Mouse (Mus musculus) cerebellum, postnatal 4 days (tissue): Measurements from ENCODE around the gene Zfp583.

Source experiments
- DNase-seq, 2 experiments: peaks; one replicate each; pipeline ENCODE4 v3.0.0; 2022; ENCODE audit warnings: low spot score in 2 of 2, mixed read lengths in 1 of 2

The Zfp583 gene

GRCm38 (mm10) chr7:6285842-6286705 is 45.0 kb downstream of the Zfp583 start, which contains the start of gene Zfp667:
Gene Zfp667, plus strand, starts transcription at chr7:6286579.
- DNase-seq = peak; percentile 96 to 98

GRCm38 (mm10) chr7:6285366-6285765 is 45.7 kb downstream of the Zfp583 start:
- DNase-seq = no peak

- DNase-seq = no peak
Measured at GRCm38 (mm10) chr7:6284442-6285012, 46.6 kb downstream of the Zfp583 start.

GRCm38 (mm10) chr7:6283451-6284075 is 47.5 kb downstream of the Zfp583 start:
- DNase-seq = peak; percentile 44 to 73

- peak; percentile 59 to 82 for DNase-seq
Measured at GRCm38 (mm10) chr7:6282749-6283148, 48.3 kb downstream of the Zfp583 start.

- DNase-seq = no peak
Measured at GRCm38 (mm10) chr7:6277906-6278305, 53.2 kb downstream of the Zfp583 start.

GRCm38 (mm10) chr7:6265695-6266094 is 65.4 kb downstream of the Zfp583 start:
- DNase-seq = peak in 1 of 2 experiments; percentile 14
